ENCODE assay signal across 19 mouse cellular contexts in genomic region chr17:78216526-78216925, GRCm38 (mm10). TPM values are rescaled to one million over a fixed set of nuclear protein-coding genes. Genes with fewer than 3 reads are reported as not detected.
DNase-seq lines count a peak whose midpoint lies in the region; ATAC-seq lines count a peak whose summit lies in the region.
"Had no signal": no experiment of that assay in that cellular context is flagged by ENCODE, and none has a peak within 500 bp of the region (broad histone marks: within the 10 kb centered on the region; RNA-seq: fewer than 3 reads in every experiment).

No protein-coding gene starts in this region.

- H3K4me2 ChIP-seq in stomach, embryonic 16.5 days (ENCODE audit: low read depth, low read length) = no peak overlapping the region
- H3K4me2 ChIP-seq: heart, embryonic 13.5 days; lung, embryonic 15.5 days had no signal

- no peaks in the 10 kb centered on the region for H3K9me3 ChIP-seq in stomach, embryonic 16.5 days (replicated peaks; ENCODE audit: control insufficient read depth, low read length)
- H3K9me3 ChIP-seq: heart, embryonic 13.5 days; lung, embryonic 15.5 days; megakaryocyte, embryonic 14.5 days had no signal

- no peak overlapping the region for H3K4me3 ChIP-seq in stomach, embryonic 16.5 days (replicated peaks; ENCODE audit: low read length)
- H3K4me3 ChIP-seq: erythroblast, embryonic 14.5 days; heart, embryonic 13.5 days; lung, embryonic 15.5 days; megakaryocyte, embryonic 14.5 days had no signal

- peak overlapping the region; percentile 35 for H3K27ac ChIP-seq in stomach, embryonic 16.5 days (ENCODE audit: low read length)
- H3K27ac ChIP-seq: heart, embryonic 13.5 days; hindbrain, postnatal 0 days; lung, embryonic 15.5 days had no signal

- peak; percentile 29 for DNase-seq in adrenal gland, postnatal 10 days
- DNase-seq in adrenal gland, adult 18-20 months (ENCODE audit: low spot score in 2 of 2) = no peak
- peak; percentile 40 for DNase-seq in heart, adult 8-10 months (ENCODE audit: low spot score)
- DNase-seq in heart, postnatal 4 days = no peak
- DNase-seq in lung, postnatal 25 days (ENCODE audit: low spot score) = peak; percentile 47
- no peak for DNase-seq in lung, postnatal 10 days
- no peak for DNase-seq in cerebellum, postnatal 4 days (ENCODE audit: low spot score in 2 of 2)
- DNase-seq: cerebellum, adult 9-11 months; layer of hippocampus, adult 9-11 months; liver had no signal

- H3K27me3 ChIP-seq in stomach, embryonic 16.5 days (ENCODE audit: control insufficient read depth, insufficient read depth, low read length) = no peaks in the 10 kb centered on the region
- H3K27me3 ChIP-seq: heart, embryonic 13.5 days; megakaryocyte, embryonic 14.5 days had no signal

- 58% methylated on average over 3 of the region's 3 CpGs for WGBS in stomach, embryonic 16.5 days

- peaks cover 40% of the 10 kb centered on the region for H3K4me1 ChIP-seq in stomach, embryonic 16.5 days (ENCODE audit: control insufficient read depth, insufficient read depth, low read length)

- no peak for ATAC-seq in stomach, embryonic 16.5 days (ENCODE audit: insufficient read depth, low FRiP score)
- ATAC-seq: activated CD4-positive, CD25-positive, alpha-beta regulatory T cell, adult 4 months; forebrain, embryonic 16.5 days; hindbrain, postnatal 0 days; midbrain, embryonic 16.5 days had no signal

- no peaks in the 10 kb centered on the region for H3K36me3 ChIP-seq in stomach, embryonic 16.5 days (ENCODE audit: control insufficient read depth, insufficient read depth, low read length)
- H3K36me3 ChIP-seq: heart, embryonic 13.5 days; lung, embryonic 15.5 days had no signal

- no peak overlapping the region for H3K9ac ChIP-seq in stomach, embryonic 16.5 days (ENCODE audit: low read length)
- H3K9ac ChIP-seq: heart, embryonic 13.5 days; lung, embryonic 15.5 days had no signal

RNA-seq across cellular contexts. Expression of gene Crim1, which starts 16.5 kb away (rescaled TPM):
- total RNA-seq in adrenal gland, postnatal 10 days (2021) = 10 to 100 TPM; 28.1 to 31.4 TPM
- total RNA-seq in adrenal gland, adult 18-20 months (2021) = 10 to 100 TPM; 32.7 to 33.3 TPM
- 10 to 100 TPM; 58.6 to 70.9 (median 67.5) TPM for total RNA-seq in heart, adult 8-10 months (2022)
- 10 to 100 TPM; 40.1 to 42.1 TPM for total RNA-seq in heart, postnatal 4 days (2021)
- polyA plus RNA-seq in stomach, embryonic 16.5 days (2015; fragmentation: Nextera tagmentation; extraction: Ambion mirVana) = 3.5 and 3.9 TPM in 2 replicates

Comparison
In these comparisons a context has a peak if more than half of its experiments do, and no peak if none do; other contexts are left out.
1. DNase-seq: peak in adrenal gland, postnatal 10 days (single experiment), heart, adult 8-10 months (single experiment) and lung, postnatal 25 days (single experiment); none in adrenal gland, adult 18-20 months (0 of 2), heart, postnatal 4 days (single experiment), lung, postnatal 10 days (single experiment) and cerebellum, postnatal 4 days (0 of 2).